In the genomic region with DNA sequence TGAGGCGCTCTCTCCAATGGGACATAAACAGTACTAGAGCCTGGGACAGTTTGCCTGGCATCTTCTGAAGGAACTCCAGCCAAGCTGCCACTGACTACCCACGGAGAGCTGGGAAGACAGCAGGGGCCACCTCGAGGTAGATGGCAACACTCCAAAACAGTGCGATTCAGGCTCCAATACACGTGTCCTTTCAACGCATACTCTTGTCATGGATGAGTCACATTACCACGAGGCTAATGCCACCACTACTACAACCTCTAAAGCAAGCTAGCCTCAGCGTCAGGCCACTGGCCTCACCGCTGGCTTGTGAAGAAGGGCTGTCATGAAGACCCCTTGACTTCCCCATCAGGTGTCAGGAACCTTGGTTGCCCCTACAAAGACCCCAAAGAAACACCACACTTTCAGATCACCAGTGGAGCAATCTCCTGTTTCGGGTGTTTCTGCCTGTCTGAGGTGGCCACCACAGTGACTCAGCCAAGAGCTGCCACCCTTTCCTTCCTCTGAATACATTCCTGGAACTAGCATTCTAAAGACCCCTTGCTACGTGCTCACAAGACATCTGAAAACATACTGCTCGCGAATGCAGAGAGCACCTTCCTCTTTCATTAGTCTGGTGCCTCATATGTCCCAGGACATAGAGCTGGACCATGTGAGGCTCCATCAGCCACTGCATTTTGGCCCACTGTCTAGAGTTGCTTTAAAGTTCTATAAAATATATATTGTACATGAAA, we compare ENCODE assay signal across 15 mouse cellular contexts. TPM values are rescaled to one million over a fixed set of nuclear protein-coding genes. Genes with fewer than 3 reads are reported as not detected.
DNase-seq lines count a peak whose midpoint lies in the region; ATAC-seq and TF ChIP-seq lines count a peak whose summit lies in the region.
"Had no signal": no experiment of that assay in that cellular context is flagged by ENCODE, and none has a peak within 500 bp of the region (broad histone marks: within the 10 kb centered on the region; RNA-seq: fewer than 3 reads in every experiment).

No protein-coding gene starts in this region.

- no peak for TF ChIP-seq EP300 in liver, embryonic 14.5 days (IDR thresholded peaks at IDR 0.05; ENCODE audit: low read depth)

- ATAC-seq in liver, embryonic 14.5 days (ENCODE audit: insufficient read depth): no peak
- ATAC-seq: forebrain, embryonic 14.5 days had no signal

- TF ChIP-seq CTCF in bone marrow, adult 2 months (IDR thresholded peaks at IDR 0.05; ENCODE audit: control insufficient read depth, insufficient read depth, low read length): no peak
- no peak for TF ChIP-seq CTCF in liver, embryonic 14.5 days (IDR thresholded peaks at IDR 0.05; ENCODE audit: low read depth)

- peaks cover 4% of the 10 kb centered on the region; the same call in 1 of the 2 replicates for H3K4me1 ChIP-seq in bone marrow, adult 2 months (ENCODE audit: control insufficient read depth, insufficient read depth, low read length)
- peaks cover 53 to 70% of the 10 kb centered on the region in 2 experiments for H3K4me1 ChIP-seq in liver, embryonic 14.5 days (replicated peaks; ENCODE audit: control insufficient read depth in 2 of 2, insufficient read depth in 2 of 2, low read length in 1 of 2)

- 25% methylated on average over 13 of the region's 13 CpGs for WGBS in bone marrow, adult 2 months
- 41% methylated on average over 13 of the region's 13 CpGs for WGBS in liver, embryonic 14.5 days (ENCODE audit: insufficient replicate concordance)

- no peaks in the 10 kb centered on the region for H3K27me3 ChIP-seq in liver, embryonic 14.5 days (ENCODE audit: control insufficient read depth, insufficient read depth, low read length)
- H3K27me3 ChIP-seq: heart, embryonic 13.5 days; limb, embryonic 12.5 days; neural tube, embryonic 15.5 days had no signal

- no peak overlapping the region for H3K4me3 ChIP-seq in bone marrow, adult 2 months (replicated peaks; ENCODE audit: control insufficient read depth, low read depth, low read length)
- H3K4me3 ChIP-seq in liver, embryonic 14.5 days (ENCODE audit: insufficient read depth in 1 of 2, low read depth in 2 of 2, low read length in 2 of 2): no peak overlapping the region
- H3K4me3 ChIP-seq: heart, embryonic 13.5 days; limb, embryonic 12.5 days; neural tube, embryonic 15.5 days had no signal

- H3K9ac ChIP-seq in liver, embryonic 14.5 days (replicated peaks): peak overlapping the region; percentile 35
- H3K9ac ChIP-seq: heart, embryonic 13.5 days; limb, embryonic 12.5 days; neural tube, embryonic 15.5 days had no signal

- no peak overlapping the region for H3K4me2 ChIP-seq in liver, embryonic 14.5 days (ENCODE audit: low read depth)
- H3K4me2 ChIP-seq: heart, embryonic 13.5 days; limb, embryonic 12.5 days; midbrain, embryonic 11.5 days; neural tube, embryonic 15.5 days had no signal

- peak overlapping the region; percentile 31 for H3K27ac ChIP-seq in bone marrow, adult 2 months (ENCODE audit: control insufficient read depth, insufficient read depth, low read depth, low read length, poor library complexity)
- peak overlapping the region; percentile 75 for H3K27ac ChIP-seq in liver, embryonic 14.5 days
- H3K27ac ChIP-seq: heart, embryonic 13.5 days; limb, embryonic 12.5 days; neural tube, embryonic 15.5 days had no signal

- no peaks in the 10 kb centered on the region for H3K9me3 ChIP-seq in liver, embryonic 14.5 days (ENCODE audit: control insufficient read depth, low read length)
- H3K9me3 ChIP-seq: heart, embryonic 13.5 days; limb, embryonic 12.5 days; neural tube, embryonic 15.5 days had no signal

- no peak for TF ChIP-seq POLR2A in bone marrow, adult 2 months (IDR thresholded peaks at IDR 0.05; ENCODE audit: borderline replicate concordance, control insufficient read depth, low read depth, low read length)

- DNase-seq in lung, postnatal 36 days: peak; percentile 34
- DNase-seq in lung, postnatal 25 days (ENCODE audit: low spot score): no peak
- DNase-seq in liver, embryonic 14.5 days (ENCODE audit: low read depth in 3 of 3, low spot score in 3 of 3): no peak
- DNase-seq in layer of hippocampus, postnatal 25 days (ENCODE audit: extremely low spot score in 1 of 2, low spot score in 1 of 2): no peak
- no peak for DNase-seq in left cerebral cortex, adult 8-10 months (ENCODE audit: low spot score in 2 of 2)
- DNase-seq in retina, embryonic 14.5 days (ENCODE audit: low spot score): no peak
- DNase-seq: kidney, adult 11 months; spleen, adult 18-20 months; thymus, adult 2 months had no signal

- peaks cover 32% of the 10 kb centered on the region for H3K36me3 ChIP-seq in liver, embryonic 14.5 days (replicated peaks; ENCODE audit: control insufficient read depth, insufficient read depth, low read depth)
- H3K36me3 ChIP-seq: neural tube, embryonic 15.5 days had no signal

RNA-seq across cellular contexts. Expression of a gene that starts 54.8 kb away (rescaled TPM):
- 33.0 and 38.7 TPM in 2 replicates for polyA plus RNA-seq in bone marrow, adult 2 months (2011; ENCODE audit: insufficient read depth, insufficient read length, low replicate concordance, missing spikeins)
- polyA plus RNA-seq in liver, embryonic 14.5 days (2012; rRNA removed): 13.2 and 17.3 TPM in 2 replicates
- 24.1 and 27.5 TPM in 2 replicates for polyA plus RNA-seq in liver, embryonic 14.5 days (2014; fragmentation: Nextera tagmentation; extraction: Ambion mirVana)
- 1 to 10 TPM; 2.3 to 3.8 TPM for total RNA-seq in layer of hippocampus, postnatal 25 days (2021)
- 1 to 10 TPM; 2.6 to 5.2 (median 3.7) TPM for total RNA-seq in left cerebral cortex, adult 8-10 months (2022)
